Mouse (Mus musculus) liver, embryonic 12.5 days (tissue): ENCODE results near the gene Mprip. TPM values are rescaled to one million over a fixed set of nuclear protein-coding genes. Genes with fewer than 3 reads are reported as not detected.
"Not testable (repeated sequence)": the region's sequence is repeated elsewhere in the genome, so short reads cannot be mapped to it uniquely, and the experiment has no call there.

Source experiments
- ATAC-seq: fragments of 200-750 bp; cut with Nextera tagmentation; 2 replicates; pipeline ENCODE4 v1.8.0; 2017; ENCODE audit warnings: moderate number of reproducible peaks, mild to moderate bottlenecking, moderate library complexity
- H3K27ac ChIP-seq: fragments of 300-500 bp; sonication (generic); 2 replicates; pipeline ENCODE4 v1.5.1; 2016; ENCODE audit warnings: mild to moderate bottlenecking
- H3K27me3 ChIP-seq: fragments of 300-500 bp; sonication (generic); replicated peaks from 2 replicates; pipeline ENCODE4 v1.6.1; 2016; ENCODE audit warnings: mild to moderate bottlenecking, moderate library complexity
- H3K36me3 ChIP-seq: fragments of 300-500 bp; sonication (generic); 2 replicates; pipeline ENCODE4 v1.6.1; 2016; ENCODE audit warnings: mild to moderate bottlenecking, moderate library complexity
- H3K4me1 ChIP-seq: fragments of 300-500 bp; sonication (generic); 2 replicates; pipeline ENCODE4 v1.6.1; 2016
- H3K4me2 ChIP-seq: fragments of 300-500 bp; sonication (generic); 2 replicates; pipeline ENCODE4 v1.6.1; 2016; ENCODE audit warnings: mild to moderate bottlenecking, moderate library complexity
- H3K4me3 ChIP-seq: fragments of 300-500 bp; sonication (generic); 2 replicates; pipeline ENCODE4 v1.5.1; 2016; ENCODE audit warnings: mild to moderate bottlenecking, moderate library complexity
- H3K9ac ChIP-seq: fragments of 300-500 bp; sonication (generic); 2 replicates; pipeline ENCODE4 v1.6.1; 2016; ENCODE audit warnings: mild to moderate bottlenecking, moderate library complexity
- H3K9me3 ChIP-seq: fragments of 300-500 bp; sonication (generic); replicated peaks from 2 replicates; pipeline ENCODE4 v1.6.1; 2016; ENCODE audit warnings: mild to moderate bottlenecking, moderate library complexity
- WGBS: fragments of 180-500 bp; shearing (Covaris S2); methylation state at CpG from one replicate; pipeline ENCODE4 v1.1.7; 2016; ENCODE audit not compliant: insufficient replicate concordance; 5-methylcytosine and 5-hydroxymethylcytosine counted together
- polyA plus RNA-seq: library from polyadenylated mRNA; unstranded; fragments of >200 nt; fragmentation: Nextera tagmentation; extraction: Ambion mirVana; gene quantifications from 2 replicates; pipeline ENCODE4 v1.2.1, GENCODE M21; 2016

Gene Mprip
- polyA plus RNA-seq, 1 experiment from 2014 or later, result 36.4 TPM

DNA sequence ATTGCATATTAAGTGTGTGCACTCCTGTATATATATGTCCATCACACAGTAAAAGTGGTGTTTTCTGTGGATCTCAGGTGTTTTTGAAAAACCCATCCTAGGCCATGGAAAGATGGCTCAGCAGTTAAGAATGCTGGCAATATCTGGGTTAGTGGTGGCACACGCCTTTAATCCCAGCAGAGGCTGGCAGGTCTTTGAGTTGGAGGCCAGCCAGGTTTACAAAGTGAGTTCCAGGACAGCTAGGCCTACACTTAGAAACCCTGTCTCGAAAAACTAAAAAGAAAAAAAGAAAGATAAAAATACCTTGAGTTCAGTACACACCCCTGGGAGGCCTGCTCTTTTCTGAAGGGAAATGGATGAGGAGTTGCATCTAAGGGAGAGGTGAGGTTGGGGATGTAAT is 60.3 kb downstream of the Mprip start:
- H3K4me3 ChIP-seq, result no peak overlapping the region
- peaks cover 3% of the 10 kb centered on the region; the same call in 1 of the 2 replicates for H3K36me3 ChIP-seq
- H3K27ac ChIP-seq, result no peak overlapping the region
- peaks cover 48% of the 10 kb centered on the region for H3K4me1 ChIP-seq
- H3K9me3 ChIP-seq, result no peaks in the 10 kb centered on the region
- WGBS, result 73% methylated on average over 2 of the region's 2 CpGs
- no peak overlapping the region for H3K9ac ChIP-seq
- H3K27me3 ChIP-seq, result no peaks in the 10 kb centered on the region
- no peak overlapping the region for H3K4me2 ChIP-seq
- ATAC-seq, result no peak

DNA sequence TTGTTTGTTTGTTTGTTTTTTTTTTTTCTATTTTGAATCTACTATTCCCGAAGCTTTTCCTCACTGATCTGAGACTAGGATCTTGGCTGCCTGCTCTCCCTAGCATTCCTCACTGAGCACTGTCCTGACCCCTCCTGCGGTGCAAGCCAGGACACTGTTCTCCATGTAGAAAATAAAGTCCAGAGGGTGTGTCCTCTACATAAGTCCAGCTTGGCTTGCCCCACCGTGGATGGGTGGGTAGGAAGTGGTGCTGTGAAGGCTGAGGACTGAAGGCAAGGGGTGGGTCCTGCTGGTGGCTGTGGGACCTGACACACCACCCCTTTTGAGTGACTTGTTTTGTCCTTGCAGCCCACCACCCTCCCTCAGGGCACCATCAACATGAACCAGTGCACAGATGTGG is 66.1 kb downstream of the Mprip start:
- WGBS, result 73% methylated on average over 3 of the region's 3 CpGs
- no peak overlapping the region for H3K27ac ChIP-seq
- no peaks in the 10 kb centered on the region for H3K9me3 ChIP-seq
- H3K9ac ChIP-seq, result no peak overlapping the region
- no peak for ATAC-seq
- H3K4me3 ChIP-seq, result no peak overlapping the region
- H3K4me1 ChIP-seq, result peaks cover 3% of the 10 kb centered on the region
- no peaks in the 10 kb centered on the region for H3K27me3 ChIP-seq
- H3K4me2 ChIP-seq, result no peak overlapping the region
- H3K36me3 ChIP-seq, result peaks cover 29% of the 10 kb centered on the region

DNA sequence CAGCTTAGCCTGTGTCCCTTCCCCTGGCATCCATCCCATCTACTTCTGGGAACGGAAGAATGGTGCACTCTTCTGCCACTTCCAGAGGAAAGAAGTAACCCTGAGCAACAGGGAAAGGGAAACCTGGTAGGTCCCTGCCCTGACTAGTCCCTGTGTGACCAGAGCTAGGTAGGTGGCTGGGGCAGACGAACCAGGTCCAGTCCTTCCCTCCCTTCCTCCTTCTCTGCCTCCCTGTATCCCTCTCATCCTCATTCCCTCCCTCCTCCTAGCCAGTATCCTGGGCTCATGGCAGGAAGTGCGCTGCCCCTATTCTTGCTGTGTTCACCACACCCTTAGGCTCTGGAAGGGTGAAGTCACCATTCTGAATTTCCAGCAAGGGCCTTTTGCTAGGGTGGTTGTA is 70.7 kb downstream of the Mprip start:
- H3K27ac ChIP-seq, result no peak overlapping the region
- peaks cover 59% of the 10 kb centered on the region for H3K36me3 ChIP-seq
- 82% methylated on average over 3 of the region's 3 CpGs for WGBS

GRCm38 (mm10) chr11:59732407-59733066 is 71.4 kb downstream of the Mprip start:
- H3K4me2 ChIP-seq, result no peak overlapping the region
- H3K36me3 ChIP-seq, result peaks cover 65% of the 10 kb centered on the region
- ATAC-seq, result no peak
- no peaks in the 10 kb centered on the region for H3K27me3 ChIP-seq
- H3K9me3 ChIP-seq, result no peaks in the 10 kb centered on the region
- no peak overlapping the region for H3K9ac ChIP-seq
- no peak overlapping the region for H3K27ac ChIP-seq
- WGBS, result 78% methylated on average over 1 of the region's 1 CpGs
- H3K4me1 ChIP-seq, result peaks cover 4% of the 10 kb centered on the region; the same call in 1 of the 2 replicates
- no peak overlapping the region for H3K4me3 ChIP-seq

More for the DNA sequence above, 70.7 kb downstream of the Mprip start:
- no peak for ATAC-seq
- no peaks in the 10 kb centered on the region for H3K27me3 ChIP-seq
- H3K9me3 ChIP-seq, result no peaks in the 10 kb centered on the region
- H3K4me1 ChIP-seq, result peaks cover 4% of the 10 kb centered on the region; the same call in 1 of the 2 replicates
- no peak overlapping the region for H3K4me3 ChIP-seq
- H3K9ac ChIP-seq, result no peak overlapping the region
- H3K4me2 ChIP-seq, result no peak overlapping the region

GRCm38 (mm10) chr11:59733600-59733999 is 72.5 kb downstream of the Mprip start:
- not testable (repeated sequence) for ATAC-seq, H3K9ac ChIP-seq, H3K4me1 ChIP-seq, H3K4me2 ChIP-seq, H3K9me3 ChIP-seq, H3K27me3 ChIP-seq, H3K27ac ChIP-seq, H3K4me3 ChIP-seq
- peaks cover 69% of the 10 kb centered on the region for H3K36me3 ChIP-seq
- 59% methylated on average over 5 of the region's 5 CpGs for WGBS

DNA sequence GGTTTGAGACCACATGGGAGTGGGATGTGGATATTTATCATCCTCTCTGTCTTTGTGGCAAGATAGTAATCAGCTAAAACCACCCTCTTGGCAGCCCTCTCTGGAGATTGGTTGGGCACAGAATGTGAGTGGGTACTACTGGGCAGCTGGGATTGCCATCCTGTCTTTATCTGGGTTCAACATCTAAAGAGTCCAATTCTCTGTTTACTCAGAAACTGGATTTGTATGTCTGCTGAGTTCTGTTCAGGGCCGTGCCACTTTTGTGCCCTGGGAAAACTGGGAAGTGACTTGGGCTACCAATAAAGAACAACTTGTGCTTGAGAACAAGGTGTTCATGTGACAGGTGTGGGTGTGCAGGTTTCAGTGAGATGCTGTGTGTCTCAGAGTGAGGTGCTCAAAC is 73.2 kb downstream of the Mprip start:
- Histone ChIP-seq H3K36me3 (peaks cover 72% of the 10 kb centered on the region), H3K4me2 (no peak overlapping the region), H3K27me3 (no peaks in the 10 kb centered on the region), H3K27ac (no peak overlapping the region), H3K4me1 (peaks cover 17% of the 10 kb centered on the region), H3K9ac (no peak overlapping the region), H3K4me3 (no peak overlapping the region), H3K9me3 (no peaks in the 10 kb centered on the region)
- 61% methylated on average over 1 of the region's 1 CpGs for WGBS
- no peak for ATAC-seq

GRCm38 (mm10) chr11:59735938-59736337 is 74.8 kb downstream of the Mprip start:
- not testable (repeated sequence) for H3K4me3 ChIP-seq, H3K9ac ChIP-seq, ATAC-seq, H3K27ac ChIP-seq, H3K4me2 ChIP-seq, H3K9me3 ChIP-seq, H3K27me3 ChIP-seq
- H3K4me1 ChIP-seq, result peaks cover 25% of the 10 kb centered on the region
- 71% methylated on average over 4 of the region's 4 CpGs for WGBS
- peaks cover 74% of the 10 kb centered on the region for H3K36me3 ChIP-seq

DNA sequence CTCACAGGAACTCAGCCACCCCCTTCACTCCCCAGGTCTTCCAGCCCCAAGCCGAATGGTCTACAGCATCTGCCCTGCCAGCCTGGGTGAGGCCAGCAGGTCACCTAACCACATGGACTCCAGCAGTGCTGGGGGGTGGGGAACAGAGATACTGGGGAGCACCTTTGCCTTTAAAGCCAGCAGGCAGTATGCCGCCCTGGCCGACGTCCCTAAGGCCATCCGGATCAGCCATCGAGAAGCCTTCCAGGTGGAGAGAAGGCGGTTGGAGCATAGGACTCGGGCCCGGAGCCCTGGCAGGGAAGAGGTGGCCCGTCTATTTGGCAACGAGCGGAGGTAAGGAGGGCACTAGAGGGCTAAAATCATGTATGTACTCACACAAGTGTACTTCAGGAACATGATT is 76.1 kb downstream of the Mprip start:
- no peak overlapping the region for H3K9ac ChIP-seq
- WGBS, result 91% methylated on average over 12 of the region's 12 CpGs
- H3K4me1 ChIP-seq, result peaks cover 24% of the 10 kb centered on the region
- no peak overlapping the region for H3K4me3 ChIP-seq
- peaks cover 82% of the 10 kb centered on the region for H3K36me3 ChIP-seq
- no peak overlapping the region for H3K4me2 ChIP-seq
- H3K9me3 ChIP-seq, result no peaks in the 10 kb centered on the region
- no peak for ATAC-seq
- H3K27ac ChIP-seq, result no peak overlapping the region
- H3K27me3 ChIP-seq, result no peaks in the 10 kb centered on the region

DNA sequence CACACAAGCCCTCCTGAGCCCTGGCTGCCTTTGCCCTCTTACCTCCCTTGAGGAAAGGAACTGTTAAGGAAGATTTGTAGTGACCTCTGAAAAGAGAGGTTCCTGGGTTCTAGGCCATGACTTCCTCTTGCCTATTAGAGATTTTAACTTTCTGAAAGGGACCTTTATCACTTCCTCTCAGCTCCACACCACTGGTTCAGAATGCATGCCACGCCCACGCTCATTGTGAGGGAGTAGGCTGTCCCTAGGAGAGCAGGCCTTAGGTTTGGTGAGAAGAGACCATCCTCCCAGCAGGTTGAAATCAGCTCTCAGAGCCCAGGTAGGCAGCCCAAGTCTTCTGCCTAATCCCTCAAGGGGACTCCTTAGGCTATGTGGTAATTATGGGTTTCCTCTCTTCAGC is 78.9 kb downstream of the Mprip start:
- no peak for ATAC-seq
- 25% methylated on average over 2 of the region's 2 CpGs for WGBS

GRCm38 (mm10) chr11:59741915-59742314 is 80.8 kb downstream of the Mprip start:
- H3K36me3 ChIP-seq, result peaks cover 83% of the 10 kb centered on the region
- H3K4me3 ChIP-seq, result no peak overlapping the region
- 86% methylated on average over 5 of the region's 5 CpGs for WGBS
- no peak for ATAC-seq
- H3K9me3 ChIP-seq, result no peaks in the 10 kb centered on the region
- no peaks in the 10 kb centered on the region for H3K27me3 ChIP-seq
- H3K4me1 ChIP-seq, result peaks cover 22% of the 10 kb centered on the region
- H3K4me2 ChIP-seq, result no peak overlapping the region
- H3K9ac ChIP-seq, result no peak overlapping the region
- H3K27ac ChIP-seq, result no peak overlapping the region

More for the DNA sequence above, 78.9 kb downstream of the Mprip start:
- Histone ChIP-seq H3K9me3 (no peaks in the 10 kb centered on the region), H3K4me1 (peaks cover 22% of the 10 kb centered on the region), H3K27ac (no peak overlapping the region), H3K4me3 (no peak overlapping the region), H3K4me2 (no peak overlapping the region), H3K27me3 (no peaks in the 10 kb centered on the region), H3K9ac (no peak overlapping the region), H3K36me3 (peaks cover 94% of the 10 kb centered on the region)

DNA sequence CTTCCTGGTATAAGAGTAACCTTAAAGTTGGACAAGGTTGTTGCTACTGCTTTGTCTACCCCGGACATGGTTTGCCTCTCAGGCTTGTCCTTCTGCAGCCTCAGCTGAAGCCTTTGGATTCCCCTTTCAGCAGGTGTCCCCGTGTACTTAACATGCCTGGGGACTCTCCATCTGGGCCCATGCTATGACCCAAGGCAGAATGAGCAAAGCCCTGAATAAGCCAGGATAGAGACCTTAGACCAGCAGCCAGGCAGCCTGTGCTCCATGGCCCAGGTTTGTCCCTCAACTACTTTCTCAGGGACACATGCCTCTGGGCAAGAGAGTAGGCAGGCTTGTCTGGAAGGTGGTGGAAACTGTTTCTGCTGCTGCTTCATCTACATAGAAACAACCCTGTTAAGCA is 82.2 kb downstream of the Mprip start:
- H3K27me3 ChIP-seq, result no peaks in the 10 kb centered on the region
- peaks cover 19% of the 10 kb centered on the region for H3K4me1 ChIP-seq
- no peak overlapping the region for H3K27ac ChIP-seq
- H3K36me3 ChIP-seq, result peaks cover 71% of the 10 kb centered on the region
- no peak overlapping the region for H3K9ac ChIP-seq
- 82% methylated on average over 2 of the region's 2 CpGs for WGBS
- H3K9me3 ChIP-seq, result no peaks in the 10 kb centered on the region
- ATAC-seq, result no peak
- no peak overlapping the region for H3K4me2 ChIP-seq
- H3K4me3 ChIP-seq, result no peak overlapping the region

- Histone ChIP-seq H3K27me3 (no peaks in the 10 kb centered on the region), H3K27ac (no peak overlapping the region), H3K4me3 (no peak overlapping the region), H3K4me2 (no peak overlapping the region), H3K9me3 (no peaks in the 10 kb centered on the region), H3K36me3 (peaks cover 71% of the 10 kb centered on the region), H3K9ac (no peak overlapping the region), H3K4me1 (peaks cover 15% of the 10 kb centered on the region)
- 78% methylated on average over 1 of the region's 1 CpGs for WGBS
- ATAC-seq, result no peak
Observed at GRCm38 (mm10) chr11:59743712-59744111, 82.6 kb downstream of the Mprip start.

GRCm38 (mm10) chr11:59744374-59744773 is 83.3 kb downstream of the Mprip start:
- H3K36me3 ChIP-seq, result peaks cover 71% of the 10 kb centered on the region

More at GRCm38 (mm10) chr11:59744374-59744773, 83.3 kb downstream of the Mprip start:
- Histone ChIP-seq H3K4me3 (no peak overlapping the region), H3K27ac (no peak overlapping the region), H3K27me3 (no peaks in the 10 kb centered on the region), H3K4me1 (peaks cover 8% of the 10 kb centered on the region), H3K4me2 (no peak overlapping the region), H3K9me3 (no peaks in the 10 kb centered on the region), H3K9ac (no peak overlapping the region)
- WGBS, result 82% methylated on average over 4 of the region's 4 CpGs
- no peak for ATAC-seq
